Mouse (Mus musculus) stomach, postnatal 0 days (tissue): Measurements from ENCODE around the gene Sat2. TPM values are rescaled to one million over a fixed set of nuclear protein-coding genes. Genes with fewer than 3 reads are reported as not detected.

Experiments used
- ATAC-seq: fragments of 200-750 bp; cut with Nextera tagmentation; 2 replicates; pipeline ENCODE4 v1.8.0; 2017; ENCODE audit not compliant: low FRiP score, low TSS enrichment
- DNase-seq: peaks from one replicate; pipeline ENCODE4 v3.0.0-alpha.2; 2016; ENCODE audit warnings: low spot score
- H3K27ac ChIP-seq: fragments of 300-500 bp; sonication (generic); replicated peaks from 2 replicates; pipeline ENCODE4 v1.5.1; 2014; ENCODE audit warnings: mild to moderate bottlenecking, control low read depth
- H3K27me3 ChIP-seq: fragments of 300-500 bp; sonication (generic); 2 replicates; pipeline ENCODE4 v1.6.1; 2014; ENCODE audit warnings: low read length; ENCODE audit not compliant: control insufficient read depth, insufficient read depth
- H3K36me3 ChIP-seq: fragments of 300-500 bp; sonication (generic); 2 replicates; pipeline ENCODE4 v1.6.1; 2014; ENCODE audit warnings: low read length, mixed read lengths; ENCODE audit not compliant: control insufficient read depth, insufficient read depth
- H3K4me1 ChIP-seq: fragments of 300-500 bp; sonication (generic); replicated peaks from 2 replicates; pipeline ENCODE4 v1.6.1; 2014; ENCODE audit warnings: antibody characterized with exemption; ENCODE audit not compliant: control insufficient read depth, insufficient read depth
- H3K4me2 ChIP-seq: fragments of 300-500 bp; sonication (generic); replicated peaks from 2 replicates; pipeline ENCODE4 v1.6.1; 2014; ENCODE audit warnings: low read depth, mild to moderate bottlenecking, control low read depth, moderate library complexity
- H3K4me3 ChIP-seq: fragments of 300-500 bp; sonication (generic); 2 replicates; pipeline ENCODE4 v1.5.1; 2014; ENCODE audit warnings: low read depth, low read length, control low read depth
- H3K9ac ChIP-seq: fragments of 300-500 bp; sonication (generic); 2 replicates; pipeline ENCODE4 v1.6.1; 2014; ENCODE audit warnings: mild to moderate bottlenecking, low read length, control low read depth, mixed read lengths
- H3K9me3 ChIP-seq: fragments of 300-500 bp; sonication (generic); 2 replicates; pipeline ENCODE4 v1.6.1; 2016; ENCODE audit warnings: low read length; ENCODE audit not compliant: control insufficient read depth
- CTCF ChIP-seq: IDR thresholded peaks from 2 replicates; pipeline ENCODE4 v1.5.1; 2016; ENCODE audit warnings: antibody characterized with exemption, low read depth, mild to moderate bottlenecking, moderate library complexity
- EP300 ChIP-seq: optimal IDR thresholded peaks from 2 replicates; pipeline ENCODE3; 2016; ENCODE audit warnings: antibody characterized with exemption
- WGBS: fragments of 180-500 bp; shearing (Covaris S2); extraction: QIAGEN DNeasy Blood & Tissue Kit; methylation state at CpG from one replicate; pipeline ENCODE4 v1.1.7; 2014; 5-methylcytosine and 5-hydroxymethylcytosine counted together
- polyA plus RNA-seq: library from polyadenylated mRNA; unstranded; fragments of >200 nt; fragmentation: Nextera tagmentation; extraction: Ambion mirVana; gene quantifications from 2 replicates; pipeline ENCODE4 v1.2.1, GENCODE M21; 2015

Sat2 gene
- polyA plus RNA-seq, 1 experiment from 2014 or later: 15.5 TPM

- peak; percentile 45 for DNase-seq
- no peak overlapping the region for H3K4me3 ChIP-seq
Observed at GRCm38 (mm10) chr11:69654760-69655159, 32.9 kb downstream of the Sat2 start.

GRCm38 (mm10) chr11:69655264-69656064, 33.6 kb downstream of the Sat2 start, which contains the start of gene Sox15:
Sox15 (plus strand) TSS chr11:69655314.
- Histone ChIP-seq H3K4me1 (no peaks in the 10 kb centered on the region), H3K4me3 (peak within 1 kb of the TSS; percentile 27), H3K36me3 (peaks cover 35% of the 10 kb centered on the region), H3K9me3 (no peaks in the 10 kb centered on the region), H3K4me2 (peak within 1 kb of the TSS; percentile 48), H3K27me3 (no peaks in the 10 kb centered on the region), H3K27ac (peak within 1 kb of the TSS; percentile 86), H3K9ac (peak within 1 kb of the TSS; percentile 47)
- DNase-seq (peak; percentile 76), ATAC-seq (peak; percentile 66)
- 20% methylated on average over 34 of the region's 34 CpGs for WGBS
- TF ChIP-seq CTCF: peak; percentile 89
- TF ChIP-seq EP300: no peak

More at GRCm38 (mm10) chr11:69654760-69655159, 32.9 kb downstream of the Sat2 start:
- TF ChIP-seq EP300 (no peak), CTCF (no peak)
- H3K27ac ChIP-seq: peak overlapping the region; percentile 86
- 36% methylated on average over 9 of the region's 9 CpGs for WGBS
- H3K9ac ChIP-seq: no peak overlapping the region
- no peaks in the 10 kb centered on the region for H3K4me1 ChIP-seq
- no peaks in the 10 kb centered on the region for H3K9me3 ChIP-seq
- peaks cover 40% of the 10 kb centered on the region for H3K36me3 ChIP-seq
- H3K4me2 ChIP-seq: peak overlapping the region; percentile 30; the same call in 1 of the 2 replicates
- H3K27me3 ChIP-seq: no peaks in the 10 kb centered on the region
- ATAC-seq: no peak

GRCm38 (mm10) chr11:69656065-69656455, 34.2 kb downstream of the Sat2 start:
- H3K27ac ChIP-seq: peak overlapping the region; percentile 86
- peak overlapping the region; percentile 48 for H3K4me2 ChIP-seq
- 59% methylated on average over 5 of the region's 5 CpGs for WGBS
- TF ChIP-seq CTCF (no peak), EP300 (no peak)
- H3K9me3 ChIP-seq: no peaks in the 10 kb centered on the region
- DNase-seq: no peak
- peak overlapping the region; percentile 27 for H3K4me3 ChIP-seq
- no peak for ATAC-seq
- no peaks in the 10 kb centered on the region for H3K4me1 ChIP-seq
- no peaks in the 10 kb centered on the region for H3K27me3 ChIP-seq
- no peak overlapping the region; the same call in 1 of the 2 replicates for H3K9ac ChIP-seq
- peaks cover 29% of the 10 kb centered on the region for H3K36me3 ChIP-seq

- DNase-seq (peak; percentile 53), ATAC-seq (no peak)
- H3K9me3 ChIP-seq: no peaks in the 10 kb centered on the region
- TF ChIP-seq CTCF (peak; percentile 87), EP300 (no peak)
- no peaks in the 10 kb centered on the region for H3K27me3 ChIP-seq
- peak overlapping the region; percentile 86 for H3K27ac ChIP-seq
- H3K4me2 ChIP-seq: peak overlapping the region; percentile 48
- H3K4me3 ChIP-seq: peak overlapping the region; percentile 15; the same call in 1 of the 2 replicates
- 54% methylated on average over 10 of the region's 10 CpGs for WGBS
- no peaks in the 10 kb centered on the region for H3K4me1 ChIP-seq
- H3K9ac ChIP-seq: peak overlapping the region; percentile 41; the same call in 1 of the 2 replicates
- H3K36me3 ChIP-seq: peaks cover 24% of the 10 kb centered on the region
Observed at GRCm38 (mm10) chr11:69656617-69657461, 35.0 kb downstream of the Sat2 start.

- ATAC-seq (no peak), DNase-seq (no peak)
- Histone ChIP-seq H3K4me2 (no peak overlapping the region), H3K4me1 (no peaks in the 10 kb centered on the region), H3K27me3 (no peaks in the 10 kb centered on the region), H3K9me3 (no peaks in the 10 kb centered on the region), H3K4me3 (no peak overlapping the region), H3K9ac (no peak overlapping the region), H3K27ac (peak overlapping the region; percentile 86; the same call in 1 of the 2 replicates), H3K36me3 (peaks cover 17% of the 10 kb centered on the region)
- 75% methylated on average over 15 of the region's 15 CpGs for WGBS
- TF ChIP-seq CTCF: no peak
- TF ChIP-seq EP300: no peak
Observed at GRCm38 (mm10) chr11:69657462-69657881, 35.6 kb downstream of the Sat2 start.
